Mouse (Mus musculus): Measurements from ENCODE around the gene Gng8. TPM values are rescaled to one million over a fixed set of nuclear protein-coding genes. Genes with fewer than 3 reads are reported as not detected.

The Gng8 gene
- polyA plus RNA-seq (2014; fragmentation: Nextera tagmentation; extraction: Ambion mirVana), result 9.0 and 11.0 TPM in 2 replicates

GRCm38 (mm10) chr7:16891641-16892351, at the start of gene Gng8:
Gene Gng8, plus strand, starts transcription at chr7:16891786.
- no peaks in the 10 kb centered on the region for H3K9me3 ChIP-seq (ENCODE audit: control insufficient read depth, low read length)
- H3K36me3 ChIP-seq (ENCODE audit: control insufficient read depth, insufficient read depth, low read length), result no peaks in the 10 kb centered on the region
- peak; percentile 96 for DNase-seq (ENCODE audit: low spot score)
- peak within 1 kb of the TSS; percentile 31; the same call in 1 of the 2 replicates for H3K27ac ChIP-seq (ENCODE audit: low read depth, low read length)
- H3K4me1 ChIP-seq (replicated peaks; ENCODE audit: control insufficient read depth, insufficient read depth, low read length), result peaks cover 18% of the 10 kb centered on the region
- H3K9ac ChIP-seq (ENCODE audit: low read depth, low read length), result no peak within 1 kb of the TSS; the same call in 1 of the 2 replicates
- under 1% methylated on average over 30 of the region's 30 CpGs for WGBS
- peak within 1 kb of the TSS; percentile 40 for H3K4me2 ChIP-seq (replicated peaks; ENCODE audit: low read depth, low read length)
- peak; percentile 81 for ATAC-seq (ENCODE audit: low FRiP score)
- peaks cover 22% of the 10 kb centered on the region for H3K27me3 ChIP-seq (ENCODE audit: control insufficient read depth, insufficient read depth, low read length)
- H3K4me3 ChIP-seq (ENCODE audit: low read depth, low read length), result peak within 1 kb of the TSS; percentile 14

DNA sequence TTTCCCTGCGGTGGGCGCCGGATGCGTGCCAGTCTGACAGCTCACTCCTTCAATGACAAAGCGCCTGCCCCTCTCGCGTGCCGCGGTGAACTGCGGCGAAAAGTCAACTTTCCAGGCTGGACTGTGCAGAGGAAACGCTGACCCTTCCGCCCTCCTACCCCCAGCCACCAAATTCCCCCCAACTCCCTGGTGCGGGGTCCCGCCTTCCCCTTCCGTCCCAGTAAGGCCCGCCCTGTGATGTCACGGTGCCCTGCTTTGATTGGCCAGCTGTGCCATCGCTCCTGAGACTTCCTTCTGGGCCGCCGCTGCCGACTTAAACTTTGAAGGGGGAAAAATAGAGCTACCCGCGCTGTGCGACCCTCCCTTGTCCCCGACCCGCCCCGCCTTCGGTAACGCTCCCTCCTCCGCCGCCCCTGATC, 48.9 kb upstream of the Gng8 start, which contains the start of gene Prkd2:
Gene Prkd2, plus strand, starts transcription at position 258 of the 419 bp plus-strand sequence.
- Histone ChIP-seq H3K27me3 (ENCODE audit: control insufficient read depth, insufficient read depth, low read length) (no peaks in the 10 kb centered on the region), H3K4me3 (ENCODE audit: low read depth, low read length) (peak within 1 kb of the TSS; percentile 54), H3K27ac (ENCODE audit: low read depth, low read length) (peak within 1 kb of the TSS; percentile 55), H3K9ac (ENCODE audit: low read depth, low read length) (peak within 1 kb of the TSS; percentile 75), H3K9me3 (ENCODE audit: control insufficient read depth, low read length) (no peaks in the 10 kb centered on the region), H3K4me1 (replicated peaks; ENCODE audit: control insufficient read depth, insufficient read depth, low read length) (peaks cover 2% of the 10 kb centered on the region; the same call in 1 of the 2 replicates), H3K4me2 (replicated peaks; ENCODE audit: low read depth, low read length) (peak within 1 kb of the TSS; percentile 98), H3K36me3 (ENCODE audit: control insufficient read depth, insufficient read depth, low read length) (peaks cover 12% of the 10 kb centered on the region)
- DNase-seq (ENCODE audit: low spot score) (peak; percentile 91), ATAC-seq (ENCODE audit: low FRiP score) (peak; percentile 86)
- WGBS, result 0% methylated on average over 31 of the region's 32 CpGs

- peak overlapping the region; percentile 55; the same call in 1 of the 2 replicates for H3K27ac ChIP-seq (ENCODE audit: low read depth, low read length)
- peak overlapping the region; percentile 75 for H3K9ac ChIP-seq (ENCODE audit: low read depth, low read length)
- H3K27me3 ChIP-seq (ENCODE audit: control insufficient read depth, insufficient read depth, low read length), result no peaks in the 10 kb centered on the region
- WGBS, result 1% methylated on average over 33 of the region's 33 CpGs
- peak overlapping the region; percentile 54 for H3K4me3 ChIP-seq (ENCODE audit: low read depth, low read length)
- ATAC-seq (ENCODE audit: low FRiP score) (no peak), DNase-seq (ENCODE audit: low spot score) (no peak)
- H3K4me1 ChIP-seq (replicated peaks; ENCODE audit: control insufficient read depth, insufficient read depth, low read length), result peaks cover 2% of the 10 kb centered on the region; the same call in 1 of the 2 replicates
- no peaks in the 10 kb centered on the region for H3K9me3 ChIP-seq (ENCODE audit: control insufficient read depth, low read length)
- H3K4me2 ChIP-seq (replicated peaks; ENCODE audit: low read depth, low read length), result peak overlapping the region; percentile 98
- peaks cover 5% of the 10 kb centered on the region for H3K36me3 ChIP-seq (ENCODE audit: control insufficient read depth, insufficient read depth, low read length)
Observed at GRCm38 (mm10) chr7:16843441-16844171, 48.0 kb upstream of the Gng8 start.

- Histone ChIP-seq H3K4me1 (replicated peaks; ENCODE audit: control insufficient read depth, insufficient read depth, low read length) (peaks cover 2% of the 10 kb centered on the region; the same call in 1 of the 2 replicates), H3K9me3 (ENCODE audit: control insufficient read depth, low read length) (no peaks in the 10 kb centered on the region), H3K36me3 (ENCODE audit: control insufficient read depth, insufficient read depth, low read length) (peaks cover 2% of the 10 kb centered on the region), H3K27ac (ENCODE audit: low read depth, low read length) (no peak overlapping the region), H3K4me3 (ENCODE audit: low read depth, low read length) (no peak overlapping the region), H3K27me3 (ENCODE audit: control insufficient read depth, insufficient read depth, low read length) (no peaks in the 10 kb centered on the region), H3K9ac (ENCODE audit: low read depth, low read length) (no peak overlapping the region), H3K4me2 (replicated peaks; ENCODE audit: low read depth, low read length) (0 out of 2 replicates have a peak overlapping the region, but pooled peaks have one; percentile 98)
- no peak for ATAC-seq (ENCODE audit: low FRiP score)
- 67% methylated on average over 3 of the region's 3 CpGs for WGBS
- DNase-seq (ENCODE audit: low spot score), result no peak
Observed at GRCm38 (mm10) chr7:16844696-16845071, 46.9 kb upstream of the Gng8 start.

GRCm38 (mm10) chr7:16845072-16845819, 46.3 kb upstream of the Gng8 start:
- no peaks in the 10 kb centered on the region for H3K27me3 ChIP-seq (ENCODE audit: control insufficient read depth, insufficient read depth, low read length)
- H3K36me3 ChIP-seq (ENCODE audit: control insufficient read depth, insufficient read depth, low read length), result peaks cover 2% of the 10 kb centered on the region; the same call in 1 of the 2 replicates
- no peak overlapping the region for H3K9ac ChIP-seq (ENCODE audit: low read depth, low read length)
- ATAC-seq (ENCODE audit: low FRiP score) (no peak), DNase-seq (ENCODE audit: low spot score) (no peak)
- H3K4me2 ChIP-seq (replicated peaks; ENCODE audit: low read depth, low read length), result peak overlapping the region; percentile 19; the same call in 1 of the 2 replicates
- H3K27ac ChIP-seq (ENCODE audit: low read depth, low read length), result no peak overlapping the region
- 36% methylated on average over 14 of the region's 14 CpGs for WGBS
- H3K4me3 ChIP-seq (ENCODE audit: low read depth, low read length), result no peak overlapping the region
- no peaks in the 10 kb centered on the region for H3K9me3 ChIP-seq (ENCODE audit: control insufficient read depth, low read length)
- H3K4me1 ChIP-seq (replicated peaks; ENCODE audit: control insufficient read depth, insufficient read depth, low read length), result peaks cover 2% of the 10 kb centered on the region; the same call in 1 of the 2 replicates

- 0 out of 2 replicates have a peak overlapping the region, but pooled peaks have one; percentile 19 for H3K4me2 ChIP-seq (replicated peaks; ENCODE audit: low read depth, low read length)
- 37% methylated on average over 10 of the region's 10 CpGs for WGBS
- ATAC-seq (ENCODE audit: low FRiP score) (no peak), DNase-seq (ENCODE audit: low spot score) (no peak)
- no peaks in the 10 kb centered on the region for H3K9me3 ChIP-seq (ENCODE audit: control insufficient read depth, low read length)
- H3K27ac ChIP-seq (ENCODE audit: low read depth, low read length), result no peak overlapping the region
- no peak overlapping the region for H3K4me3 ChIP-seq (ENCODE audit: low read depth, low read length)
- H3K36me3 ChIP-seq (ENCODE audit: control insufficient read depth, insufficient read depth, low read length), result no peaks in the 10 kb centered on the region
- no peak overlapping the region for H3K9ac ChIP-seq (ENCODE audit: low read depth, low read length)
- H3K27me3 ChIP-seq (ENCODE audit: control insufficient read depth, insufficient read depth, low read length), result no peaks in the 10 kb centered on the region
- peaks cover 2% of the 10 kb centered on the region; the same call in 1 of the 2 replicates for H3K4me1 ChIP-seq (replicated peaks; ENCODE audit: control insufficient read depth, insufficient read depth, low read length)
Observed at GRCm38 (mm10) chr7:16845820-16846167, 45.8 kb upstream of the Gng8 start.

GRCm38 (mm10) chr7:16846775-16847174, 44.8 kb upstream of the Gng8 start:
- no peak for DNase-seq (ENCODE audit: low spot score)
- Histone ChIP-seq H3K4me2 (replicated peaks; ENCODE audit: low read depth, low read length) (no peak overlapping the region), H3K4me1 (replicated peaks; ENCODE audit: control insufficient read depth, insufficient read depth, low read length) (peaks cover 2% of the 10 kb centered on the region; the same call in 1 of the 2 replicates), H3K27ac (ENCODE audit: low read depth, low read length) (no peak overlapping the region), H3K27me3 (ENCODE audit: control insufficient read depth, insufficient read depth, low read length) (no peaks in the 10 kb centered on the region), H3K36me3 (ENCODE audit: control insufficient read depth, insufficient read depth, low read length) (no peaks in the 10 kb centered on the region), H3K9me3 (ENCODE audit: control insufficient read depth, low read length) (no peaks in the 10 kb centered on the region), H3K9ac (ENCODE audit: low read depth, low read length) (no peak overlapping the region), H3K4me3 (ENCODE audit: low read depth, low read length) (no peak overlapping the region)
- 95% methylated on average over 5 of the region's 5 CpGs for WGBS
- ATAC-seq (ENCODE audit: low FRiP score), result no peak

GRCm38 (mm10) chr7:16847507-16847906, 44.1 kb upstream of the Gng8 start:
- peaks cover 2% of the 10 kb centered on the region; the same call in 1 of the 2 replicates for H3K4me1 ChIP-seq (replicated peaks; ENCODE audit: control insufficient read depth, insufficient read depth, low read length)
- WGBS, result 87% methylated on average over 19 of the region's 19 CpGs
- no peak for DNase-seq (ENCODE audit: low spot score)
- no peak overlapping the region for H3K4me2 ChIP-seq (replicated peaks; ENCODE audit: low read depth, low read length)
- no peak for ATAC-seq (ENCODE audit: low FRiP score)
- H3K27ac ChIP-seq (ENCODE audit: low read depth, low read length), result no peak overlapping the region
- H3K36me3 ChIP-seq (ENCODE audit: control insufficient read depth, insufficient read depth, low read length), result no peaks in the 10 kb centered on the region
- H3K9ac ChIP-seq (ENCODE audit: low read depth, low read length), result no peak overlapping the region
- H3K4me3 ChIP-seq (ENCODE audit: low read depth, low read length), result no peak overlapping the region
- H3K9me3 ChIP-seq (ENCODE audit: control insufficient read depth, low read length), result no peaks in the 10 kb centered on the region
- no peaks in the 10 kb centered on the region for H3K27me3 ChIP-seq (ENCODE audit: control insufficient read depth, insufficient read depth, low read length)
